In the genomic region with DNA sequence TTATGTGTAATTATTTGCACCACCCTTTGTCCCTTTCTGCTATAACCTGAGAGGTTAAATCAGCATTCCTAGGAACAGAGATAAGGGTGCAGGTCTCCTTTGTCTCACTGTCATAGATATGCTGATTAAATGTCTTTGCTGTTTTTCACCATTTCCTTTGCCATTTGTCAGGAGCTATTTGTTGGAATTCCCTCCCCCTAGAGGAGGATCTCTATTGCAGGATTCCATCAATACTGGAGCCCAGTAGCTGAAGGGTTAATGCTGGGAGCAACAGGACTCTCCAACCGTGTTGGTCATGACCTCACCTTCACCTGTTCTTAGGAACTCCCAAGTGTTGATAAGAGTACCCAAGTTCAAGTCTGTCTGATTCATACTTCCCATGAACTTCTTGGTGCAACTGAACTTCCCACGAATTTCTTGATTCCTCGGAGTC, we compare ENCODE assay signal across 17 mouse cellular contexts.
A peak's percentile ranks its signal among the peaks of the same experiment; 100 is the strongest.
DNase-seq lines count a peak whose midpoint lies in the region; ATAC-seq and TF ChIP-seq lines count a peak whose summit lies in the region.
"Had no signal": no experiment of that assay in that cellular context is flagged by ENCODE, and none has a peak within 500 bp of the region (broad histone marks: within the 10 kb centered on the region; RNA-seq: fewer than 3 reads in every experiment).

No protein-coding gene starts in this region.

- no peak overlapping the region for H3K9ac ChIP-seq in forebrain, embryonic 14.5 days (ENCODE audit: low read length)
- no peak overlapping the region for H3K9ac ChIP-seq in heart, embryonic 15.5 days
- H3K9ac ChIP-seq in ES-Bruce4 (ENCODE audit: low read depth, poor library complexity, severe bottlenecking): no peak overlapping the region
- no peak overlapping the region for H3K9ac ChIP-seq in intestine, embryonic 16.5 days (ENCODE audit: low read depth, low read length)
- no peak overlapping the region for H3K9ac ChIP-seq in midbrain, postnatal 0 days (replicated peaks; ENCODE audit: low read length, poor library complexity, severe bottlenecking)
- H3K9ac ChIP-seq: liver, embryonic 12.5 days; midbrain, embryonic 12.5 days had no signal

- H3K4me3 ChIP-seq in forebrain, embryonic 14.5 days (ENCODE audit: low read depth, low read length): no peak overlapping the region
- H3K4me3 ChIP-seq in forebrain, embryonic 10.5 days: no peak overlapping the region
- H3K4me3 ChIP-seq in heart, embryonic 15.5 days: no peak overlapping the region
- H3K4me3 ChIP-seq in heart, embryonic 10.5 days: no peak overlapping the region
- no peak overlapping the region for H3K4me3 ChIP-seq in ES-Bruce4 (ENCODE audit: low read depth, low read length)
- H3K4me3 ChIP-seq in intestine, embryonic 16.5 days (ENCODE audit: low read length): no peak overlapping the region
- H3K4me3 ChIP-seq in midbrain, postnatal 0 days (ENCODE audit: low read depth, low read length): no peak overlapping the region
- H3K4me3 ChIP-seq: liver, embryonic 12.5 days; midbrain, embryonic 12.5 days; myocyte had no signal

- TF ChIP-seq EP300 in ES-Bruce4 (IDR thresholded peaks at IDR 0.05; ENCODE audit: insufficient read depth, low read depth, low read length): 0 out of 2 replicates have a peak, but pooled peaks have one; percentile 11

- no peaks in the 10 kb centered on the region for H3K27me3 ChIP-seq in forebrain, embryonic 14.5 days (replicated peaks; ENCODE audit: control insufficient read depth, insufficient read depth, low read length)
- no peaks in the 10 kb centered on the region for H3K27me3 ChIP-seq in forebrain, embryonic 10.5 days (ENCODE audit: poor library complexity, severe bottlenecking)
- H3K27me3 ChIP-seq in heart, embryonic 15.5 days: no peaks in the 10 kb centered on the region
- no peaks in the 10 kb centered on the region for H3K27me3 ChIP-seq in heart, embryonic 10.5 days (ENCODE audit: insufficient read depth, poor library complexity, severe bottlenecking)
- H3K27me3 ChIP-seq in ES-Bruce4 (ENCODE audit: control insufficient read depth, insufficient read depth, low read length, poor library complexity, severe bottlenecking): no peaks in the 10 kb centered on the region
- H3K27me3 ChIP-seq in intestine, embryonic 16.5 days (replicated peaks; ENCODE audit: control insufficient read depth, insufficient read depth, low read length): no peaks in the 10 kb centered on the region
- no peaks in the 10 kb centered on the region for H3K27me3 ChIP-seq in midbrain, postnatal 0 days (ENCODE audit: insufficient read depth, low read length)
- H3K27me3 ChIP-seq: CH12.LX; liver, embryonic 12.5 days; midbrain, embryonic 12.5 days had no signal

- DNase-seq in forebrain, embryonic 14.5 days (ENCODE audit: low spot score): no peak
- no peak for DNase-seq in forebrain, embryonic 10.5 days (ENCODE audit: extremely low spot score, low spot score)
- DNase-seq in heart, embryonic 10.5 days (ENCODE audit: low spot score): no peak
- no peak for DNase-seq in retina, embryonic 14.5 days (ENCODE audit: low spot score)
- no peak for DNase-seq in midbrain, postnatal 0 days (ENCODE audit: low spot score)
- DNase-seq: cerebellum, adult 11-12 months; gastrocnemius, postnatal 10 days; thymus, postnatal 36 days had no signal

- H3K36me3 ChIP-seq in forebrain, embryonic 14.5 days (ENCODE audit: control insufficient read depth, insufficient read depth, low read length): no peaks in the 10 kb centered on the region
- no peaks in the 10 kb centered on the region for H3K36me3 ChIP-seq in forebrain, embryonic 10.5 days (replicated peaks)
- H3K36me3 ChIP-seq in heart, embryonic 15.5 days: no peaks in the 10 kb centered on the region
- H3K36me3 ChIP-seq in heart, embryonic 10.5 days: no peaks in the 10 kb centered on the region
- no peaks in the 10 kb centered on the region for H3K36me3 ChIP-seq in ES-Bruce4 (ENCODE audit: control insufficient read depth, insufficient read depth, low read length, poor library complexity, severe bottlenecking)
- no peaks in the 10 kb centered on the region for H3K36me3 ChIP-seq in intestine, embryonic 16.5 days (ENCODE audit: control insufficient read depth, insufficient read depth, low read length)
- no peaks in the 10 kb centered on the region for H3K36me3 ChIP-seq in midbrain, postnatal 0 days (ENCODE audit: insufficient read depth, low read length)
- H3K36me3 ChIP-seq: liver, embryonic 12.5 days; midbrain, embryonic 12.5 days had no signal

- no peak for TF ChIP-seq CTCF in ES-Bruce4 (IDR thresholded peaks at IDR 0.05; ENCODE audit: low read depth, low read length)
- no peak for TF ChIP-seq CTCF in midbrain, postnatal 0 days (IDR thresholded peaks at IDR 0.05)

- no peak overlapping the region for H3K4me2 ChIP-seq in forebrain, embryonic 14.5 days (ENCODE audit: low read length)
- 0 out of 2 replicates have a peak overlapping the region, but pooled peaks have one; percentile 33 for H3K4me2 ChIP-seq in heart, embryonic 15.5 days
- H3K4me2 ChIP-seq in intestine, embryonic 16.5 days (ENCODE audit: low read depth, low read length): no peak overlapping the region
- no peak overlapping the region for H3K4me2 ChIP-seq in midbrain, postnatal 0 days (ENCODE audit: low read depth, low read length, poor library complexity, severe bottlenecking)
- H3K4me2 ChIP-seq: liver, embryonic 12.5 days; midbrain, embryonic 12.5 days had no signal

- H3K9me3 ChIP-seq in forebrain, embryonic 14.5 days (replicated peaks; ENCODE audit: control insufficient read depth, low read length): no peaks in the 10 kb centered on the region
- H3K9me3 ChIP-seq in forebrain, embryonic 10.5 days: no peaks in the 10 kb centered on the region
- no peaks in the 10 kb centered on the region for H3K9me3 ChIP-seq in heart, embryonic 15.5 days (replicated peaks)
- H3K9me3 ChIP-seq in heart, embryonic 10.5 days: no peaks in the 10 kb centered on the region
- H3K9me3 ChIP-seq in ES-Bruce4 (replicated peaks; ENCODE audit: control insufficient read depth, insufficient read depth, low read length, poor library complexity, severe bottlenecking): no peaks in the 10 kb centered on the region
- no peaks in the 10 kb centered on the region for H3K9me3 ChIP-seq in intestine, embryonic 16.5 days (ENCODE audit: control insufficient read depth, low read length)
- no peaks in the 10 kb centered on the region for H3K9me3 ChIP-seq in midbrain, postnatal 0 days (ENCODE audit: low read length)
- H3K9me3 ChIP-seq: liver, embryonic 12.5 days; midbrain, embryonic 12.5 days had no signal

- no peak for ATAC-seq in forebrain, embryonic 14.5 days
- ATAC-seq in heart, embryonic 15.5 days (replicated peaks; ENCODE audit: insufficient number of reproducible peaks, insufficient read depth, low FRiP score, low read depth): no peak
- ATAC-seq in intestine, embryonic 16.5 days: peak; percentile 85
- ATAC-seq in midbrain, postnatal 0 days (ENCODE audit: low FRiP score): no peak
- ATAC-seq: liver, embryonic 12.5 days had no signal

- 35% methylated on average over 3 of the region's 3 CpGs for WGBS in forebrain, embryonic 14.5 days
- WGBS in forebrain, embryonic 10.5 days: 69% methylated on average over 3 of the region's 3 CpGs
- WGBS in heart, embryonic 15.5 days: 40% methylated on average over 3 of the region's 3 CpGs
- WGBS in heart, embryonic 10.5 days: 46% methylated on average over 3 of the region's 3 CpGs
- WGBS in intestine, embryonic 16.5 days: 39% methylated on average over 3 of the region's 3 CpGs
- 65% methylated on average over 3 of the region's 3 CpGs for WGBS in midbrain, postnatal 0 days

- H3K27ac ChIP-seq in forebrain, embryonic 14.5 days (ENCODE audit: low read depth, low read length): peak overlapping the region; percentile 21; the same call in 1 of the 2 replicates
- no peak overlapping the region for H3K27ac ChIP-seq in forebrain, embryonic 10.5 days
- peak overlapping the region; percentile 69 for H3K27ac ChIP-seq in heart, embryonic 15.5 days
- H3K27ac ChIP-seq in heart, embryonic 10.5 days: no peak overlapping the region
- no peak overlapping the region; the same call in 1 of the 2 replicates for H3K27ac ChIP-seq in ES-Bruce4 (ENCODE audit: insufficient read depth, low read length)
- H3K27ac ChIP-seq in intestine, embryonic 16.5 days (ENCODE audit: low read length): peak overlapping the region; percentile 19; the same call in 1 of the 2 replicates
- H3K27ac ChIP-seq in midbrain, postnatal 0 days (ENCODE audit: low read depth, low read length): no peak overlapping the region
- H3K27ac ChIP-seq: kidney, postnatal 0 days; liver, embryonic 12.5 days; macrophage; midbrain, embryonic 12.5 days had no signal

- H3K4me1 ChIP-seq in forebrain, embryonic 14.5 days (ENCODE audit: control insufficient read depth, insufficient read depth, low read length): peaks cover 9% of the 10 kb centered on the region; the same call in 1 of the 2 replicates
- peaks cover 13% of the 10 kb centered on the region; the same call in 1 of the 2 replicates for H3K4me1 ChIP-seq in forebrain, embryonic 10.5 days
- H3K4me1 ChIP-seq in heart, embryonic 15.5 days (replicated peaks): peaks cover 32% of the 10 kb centered on the region
- peaks cover 22% of the 10 kb centered on the region for H3K4me1 ChIP-seq in heart, embryonic 10.5 days
- peaks cover 6% of the 10 kb centered on the region for H3K4me1 ChIP-seq in ES-Bruce4 (ENCODE audit: control insufficient read depth, insufficient read depth, low read length)
- peaks cover 5% of the 10 kb centered on the region; the same call in 1 of the 2 replicates for H3K4me1 ChIP-seq in intestine, embryonic 16.5 days (ENCODE audit: control insufficient read depth, insufficient read depth, low read length)
- H3K4me1 ChIP-seq in midbrain, postnatal 0 days (ENCODE audit: insufficient read depth, low read length): no peaks in the 10 kb centered on the region
- H3K4me1 ChIP-seq: liver, embryonic 12.5 days had no signal

- no peak for TF ChIP-seq POLR2A in ES-Bruce4 (IDR thresholded peaks at IDR 0.05; ENCODE audit: insufficient read depth, low read length)

Comparison
In these comparisons a context has a peak if more than half of its experiments do, and no peak if none do; other contexts are left out.
1. H3K27ac ChIP-seq: peak in forebrain, embryonic 14.5 days (single experiment), heart, embryonic 15.5 days (single experiment) and intestine, embryonic 16.5 days (single experiment); none in forebrain, embryonic 10.5 days (single experiment), heart, embryonic 10.5 days (single experiment), ES-Bruce4 (single experiment) and midbrain, postnatal 0 days (single experiment).